Mouse (Mus musculus) cerebellum, postnatal 4 days (tissue): ENCODE results near the gene Pde4a.
"Not testable (repeated sequence)": the region's sequence is repeated elsewhere in the genome, so short reads cannot be mapped to it uniquely, and the experiment has no call there.

Experiments used
- DNase-seq, 2 experiments: peaks; one replicate each; pipeline ENCODE4 v3.0.0; 2022; ENCODE audit warnings: low spot score in 2 of 2, mixed read lengths in 1 of 2

Pde4a gene

DNA sequence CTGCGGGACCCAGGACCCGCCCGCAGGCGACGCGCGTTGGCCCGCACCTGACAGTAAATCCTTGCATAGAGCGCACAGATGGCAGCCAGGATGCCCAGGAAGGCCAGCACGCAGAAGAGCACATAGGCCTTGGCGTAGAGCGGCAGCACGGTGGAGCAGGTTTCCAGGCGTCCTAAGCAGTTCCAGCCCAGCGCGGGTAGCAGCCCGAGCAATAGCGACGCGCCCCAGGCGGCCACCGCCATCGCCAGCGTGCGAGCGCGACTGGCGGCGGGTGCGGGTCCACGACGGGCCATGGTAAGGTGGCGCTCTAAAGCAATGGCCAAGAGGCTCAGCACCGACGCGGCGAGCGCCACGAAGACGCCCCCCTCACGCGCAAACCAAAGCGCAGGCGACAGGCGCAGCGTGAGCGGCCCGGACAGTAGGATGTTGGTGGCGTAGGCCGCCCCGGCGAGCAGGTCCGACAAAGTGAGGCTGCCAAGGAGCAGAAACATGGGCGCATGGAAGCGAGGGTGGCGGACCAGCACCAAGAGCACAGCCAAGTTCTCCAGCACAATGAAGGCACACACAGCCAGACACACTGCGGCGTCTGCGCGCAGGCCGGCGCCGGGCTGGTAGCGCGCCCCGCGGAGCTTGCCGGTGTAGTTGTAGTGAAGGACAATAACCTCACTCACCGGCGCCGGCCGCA, 79.1 kb downstream of the Pde4a start:
- DNase-seq, result peak in 1 of 2 experiments; percentile 34

DNA sequence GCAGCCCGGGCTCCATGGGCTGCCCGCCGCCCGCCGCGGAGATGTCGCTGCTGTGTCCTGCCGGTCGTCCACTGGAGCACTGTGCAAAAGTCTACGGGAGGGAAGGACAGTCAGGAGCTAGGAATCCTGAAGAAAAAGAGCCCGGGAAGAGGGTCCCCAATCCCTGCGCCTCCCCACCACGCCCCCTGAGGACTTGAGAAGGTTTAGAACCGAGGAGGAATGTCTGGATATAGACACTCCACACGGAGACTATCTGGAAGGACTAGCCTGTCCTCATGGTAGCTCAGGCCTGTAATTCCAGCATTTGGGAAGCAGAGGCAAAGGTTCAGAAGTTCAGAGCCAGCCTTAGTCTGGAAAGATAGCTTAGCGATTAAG, 79.6 kb downstream of the Pde4a start:
- DNase-seq, result no peak

DNA sequence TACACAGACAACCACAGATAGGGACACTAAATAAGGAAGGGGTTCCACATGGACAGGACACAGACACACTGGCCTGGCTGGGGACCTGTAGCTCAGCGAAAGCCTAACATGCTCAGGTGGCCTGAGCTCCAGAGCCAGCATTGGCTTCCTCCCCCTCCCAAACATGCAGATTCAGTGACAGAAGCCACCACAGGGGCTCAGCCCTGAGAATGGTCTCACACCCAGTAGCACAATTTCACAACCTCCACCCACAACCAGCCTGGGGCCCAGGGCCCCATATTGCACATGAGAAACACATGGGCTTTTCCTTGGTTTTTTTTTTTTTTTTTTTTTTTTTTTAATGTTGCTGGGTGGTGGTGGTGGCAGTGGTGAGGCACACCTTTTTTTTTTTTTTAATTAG, 80.8 kb downstream of the Pde4a start:
- no peak for DNase-seq

DNA sequence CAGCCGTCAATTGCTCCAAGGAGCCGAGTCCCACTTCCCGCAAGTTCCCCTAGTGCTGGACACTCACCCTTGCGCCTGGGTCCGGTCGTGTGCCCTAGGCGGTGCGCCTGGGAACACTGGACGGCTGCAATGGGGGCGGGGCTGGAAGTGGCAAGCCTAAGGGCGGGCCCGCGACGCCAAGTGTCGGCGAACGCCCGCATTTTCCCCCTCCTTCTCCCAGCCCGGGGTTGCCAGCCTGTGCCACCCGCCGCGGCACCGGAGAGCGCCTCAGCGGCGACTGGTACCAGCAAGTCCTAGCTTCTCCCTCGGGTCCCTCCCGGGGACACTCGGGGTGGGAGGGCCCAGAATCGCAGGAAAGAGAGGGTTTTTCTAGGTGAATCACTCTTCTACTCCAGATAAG, 82.8 kb downstream of the Pde4a start, which contains the start of gene S1pr5:
Gene S1pr5, minus strand, starts transcription at position 118 of the 400 bp plus-strand sequence.
- DNase-seq, result no peak

DNA sequence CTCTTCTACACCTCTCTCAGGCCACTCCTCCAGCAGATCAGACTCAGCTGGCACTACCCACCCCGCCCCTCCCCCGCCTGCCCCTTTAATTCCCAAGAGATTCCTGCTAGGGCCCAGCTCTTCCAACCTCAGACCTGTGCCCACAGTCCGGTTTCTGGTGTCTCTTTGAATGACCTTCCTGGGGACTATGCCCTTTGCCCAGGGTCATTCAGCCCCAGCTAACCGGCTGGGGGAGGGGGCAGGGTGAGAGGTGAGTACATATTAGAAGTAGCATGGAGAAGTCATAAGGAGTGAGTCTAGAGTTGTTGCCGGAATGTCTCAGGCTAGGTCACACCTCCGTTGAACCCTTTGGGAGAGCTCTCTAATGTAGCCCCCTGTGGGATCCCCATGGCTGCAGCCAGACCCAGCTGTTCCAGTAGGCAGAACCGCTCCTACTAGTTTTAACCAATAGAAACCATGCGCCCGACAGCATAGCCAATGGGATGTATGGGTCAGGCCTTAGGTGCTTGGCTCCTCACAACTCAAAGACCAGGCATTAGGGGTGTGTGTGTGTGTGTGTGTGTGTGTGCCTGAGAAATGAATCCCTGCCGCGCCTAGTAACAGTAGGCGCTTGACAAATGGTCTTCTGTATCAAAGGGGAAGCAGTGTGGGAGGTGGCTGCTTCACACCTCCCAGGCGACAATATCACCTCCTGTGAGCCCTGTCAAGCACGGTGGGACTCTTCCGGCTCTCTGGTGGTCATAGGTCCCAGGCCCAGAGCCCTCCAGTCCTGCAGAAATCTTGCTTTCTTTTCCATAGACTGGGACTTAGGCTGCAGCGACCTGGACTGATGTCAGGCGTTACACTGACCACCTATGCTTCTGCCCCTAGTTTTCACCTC, 84.4 kb downstream of the Pde4a start:
- no peak for DNase-seq

DNA sequence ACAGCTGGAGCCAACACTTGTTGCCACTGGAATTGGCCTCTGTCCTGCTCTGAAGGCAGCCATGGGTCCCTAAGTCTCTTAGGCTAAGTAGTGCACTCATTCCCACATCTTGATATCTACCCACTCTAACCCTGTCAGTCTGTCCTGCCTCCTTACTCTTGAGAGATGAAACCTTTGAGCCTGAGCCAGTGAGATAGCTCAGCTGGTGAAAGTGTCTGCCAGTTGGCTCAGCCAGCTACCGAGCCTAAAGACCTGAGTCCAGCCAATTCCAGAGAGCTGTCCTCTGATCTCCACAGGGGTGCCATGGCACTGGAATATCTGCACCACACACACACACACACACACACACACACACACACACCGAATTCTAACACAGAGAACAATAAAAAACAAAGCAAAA, 85.0 kb downstream of the Pde4a start:
- DNase-seq, result peak in 1 of 2 experiments; percentile 25

DNA sequence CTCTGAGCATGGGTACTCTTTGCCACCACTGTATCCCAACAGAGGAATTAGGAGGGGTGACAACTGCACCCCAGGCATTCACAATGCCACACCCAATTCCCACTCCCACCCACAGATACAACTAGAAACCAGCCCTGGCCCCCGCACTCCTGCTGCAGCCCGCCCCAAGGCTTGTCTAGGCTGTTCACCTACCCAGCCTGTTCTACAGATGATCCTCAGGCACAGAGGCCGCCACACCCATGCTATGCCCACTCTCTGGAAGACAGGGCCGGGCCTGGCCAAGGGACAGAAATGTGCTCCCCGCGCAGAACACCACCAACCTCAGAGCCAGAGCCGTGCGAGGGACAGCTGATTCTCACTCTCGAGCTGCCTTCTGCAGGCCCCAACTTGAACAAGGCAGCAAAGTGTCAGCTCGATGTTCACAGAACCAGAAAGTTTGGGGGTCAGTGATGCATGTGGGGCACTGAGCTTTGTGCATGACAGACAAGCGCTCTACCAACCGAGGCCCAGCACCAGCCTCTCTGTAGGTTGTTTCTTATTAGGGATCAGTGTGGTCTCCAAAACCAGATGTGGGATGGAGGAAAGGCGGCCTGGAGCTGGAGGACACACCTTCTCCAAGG, 85.7 kb downstream of the Pde4a start:
- DNase-seq, result no peak

DNA sequence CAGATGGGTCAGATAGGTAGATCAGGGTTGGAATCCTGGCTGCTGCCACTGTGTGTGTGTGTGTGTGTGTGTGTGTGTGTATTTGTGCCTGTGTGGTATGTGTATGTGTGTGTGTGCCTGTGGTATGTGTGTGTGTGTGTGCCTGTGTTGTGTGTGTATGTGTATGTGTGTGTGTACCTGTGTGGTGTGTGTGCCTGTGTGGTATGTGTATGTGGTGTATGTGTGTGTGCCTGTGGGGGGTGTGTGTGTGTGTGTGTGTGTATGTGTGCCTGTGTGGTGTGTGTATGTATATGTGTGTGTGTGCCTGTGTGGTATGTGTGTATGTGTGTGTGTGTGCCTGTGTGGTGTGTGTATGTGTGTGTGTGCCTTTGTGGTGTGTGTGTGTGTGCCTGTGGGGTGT, 89.2 kb downstream of the Pde4a start:
- DNase-seq, result no peak

DNA sequence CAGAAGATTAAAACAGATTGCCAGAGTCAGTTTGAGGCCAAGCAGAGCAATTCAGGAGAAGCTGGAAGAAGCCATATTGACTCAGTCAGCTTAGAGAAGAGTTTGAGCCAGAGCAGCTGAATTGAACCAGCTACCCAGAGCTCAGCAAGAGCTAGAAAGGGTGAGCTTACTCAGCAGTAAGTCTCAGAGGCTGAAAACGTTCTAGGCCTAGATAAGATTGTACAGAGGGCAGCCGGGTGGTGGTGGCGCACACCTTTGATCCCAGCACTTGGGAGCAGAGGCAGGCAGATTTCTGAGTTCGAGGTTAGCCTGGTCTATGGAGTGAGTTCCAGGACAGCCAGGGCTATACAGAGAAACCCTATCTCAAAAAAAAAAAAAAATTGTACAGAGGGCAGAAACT, 90.8 kb downstream of the Pde4a start:
- DNase-seq, result not testable (repeated sequence)

DNA sequence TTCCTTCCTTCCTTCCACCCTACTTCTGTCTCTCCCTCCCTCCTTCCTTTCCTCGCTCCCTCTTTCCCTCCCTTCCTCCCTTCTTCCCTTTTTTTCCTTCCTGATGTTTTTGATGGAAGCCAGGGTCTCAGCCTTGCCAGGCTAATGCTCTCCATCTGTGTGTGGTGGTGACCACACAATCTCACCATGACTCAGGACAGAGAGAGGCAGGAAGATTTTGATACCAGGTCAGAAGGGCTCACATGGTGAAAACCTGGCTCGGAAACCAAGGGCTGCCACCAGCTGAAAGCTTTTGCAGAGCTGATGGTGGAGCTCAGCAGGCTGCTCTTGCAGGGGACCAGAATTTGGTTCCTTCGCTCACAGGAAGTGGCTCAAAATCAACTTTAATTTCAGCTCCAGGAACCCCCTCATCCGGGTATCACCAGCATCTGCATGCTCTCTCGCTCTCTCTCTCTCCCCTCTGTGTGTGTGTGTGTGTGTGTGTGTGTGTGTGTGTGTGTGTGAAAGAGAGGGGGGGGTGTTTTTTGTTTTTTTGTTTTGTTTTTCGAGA, 95.1 kb downstream of the Pde4a start:
- no peak for DNase-seq

DNA sequence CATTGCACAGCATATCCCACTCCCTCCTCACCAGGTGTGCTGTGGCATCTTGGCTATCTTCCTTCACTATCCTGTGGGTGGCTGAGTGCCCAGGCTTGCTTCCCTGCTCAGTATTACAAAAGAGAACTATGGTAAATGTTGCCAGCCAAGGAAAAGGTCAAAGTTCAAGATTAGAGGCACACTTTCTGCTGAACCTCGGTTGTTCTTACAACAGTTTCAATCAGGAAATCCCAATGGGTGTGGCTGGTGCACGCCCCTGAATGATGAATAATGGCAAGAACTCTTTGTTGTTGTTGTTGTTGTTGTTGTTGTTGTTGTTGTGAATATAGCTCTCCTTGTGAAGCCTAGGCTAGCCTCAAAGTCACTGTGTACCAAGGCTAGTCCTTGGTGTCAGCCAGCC, 96.3 kb downstream of the Pde4a start:
- no peak for DNase-seq
